Mouse (Mus musculus) stomach, embryonic 14.5 days (tissue): Measurements from ENCODE around the gene Prkca. TPM values are rescaled to one million over a fixed set of nuclear protein-coding genes. Genes with fewer than 3 reads are reported as not detected.

ENCODE experiments used
- ATAC-seq: fragments of 200-750 bp; cut with Nextera tagmentation; 2 replicates; pipeline ENCODE4 v1.8.0; 2017; ENCODE audit warnings: low read depth, moderate TSS enrichment; ENCODE audit not compliant: insufficient number of reproducible peaks, insufficient read depth, low FRiP score
- H3K27ac ChIP-seq: fragments of 300-500 bp; sonication (generic); 2 replicates; pipeline ENCODE4 v1.5.1; 2014; ENCODE audit warnings: mild to moderate bottlenecking, low read length, moderate library complexity, mixed read lengths
- H3K27me3 ChIP-seq: fragments of 300-500 bp; sonication (generic); 2 replicates; pipeline ENCODE4 v1.6.1; 2014; ENCODE audit warnings: low read length, control low read depth, mixed read lengths; ENCODE audit not compliant: control insufficient read depth, insufficient read depth
- H3K36me3 ChIP-seq: fragments of 300-500 bp; sonication (generic); 2 replicates; pipeline ENCODE4 v1.6.1; 2014; ENCODE audit warnings: mild to moderate bottlenecking, control low read depth, low read length, moderate library complexity, mixed read lengths; ENCODE audit not compliant: control insufficient read depth, insufficient read depth
- H3K4me1 ChIP-seq: fragments of 300-500 bp; sonication (generic); 2 replicates; pipeline ENCODE4 v1.6.1; 2014; ENCODE audit warnings: low read length, control low read depth, mixed read lengths; ENCODE audit not compliant: control insufficient read depth, insufficient read depth
- H3K4me2 ChIP-seq: fragments of 300-500 bp; sonication (generic); replicated peaks from 2 replicates; pipeline ENCODE4 v1.6.1; 2014; ENCODE audit warnings: low read depth, low read length, control low read depth
- H3K4me3 ChIP-seq: fragments of 300-500 bp; sonication (generic); 2 replicates; pipeline ENCODE4 v1.5.1; 2014; ENCODE audit warnings: low read depth, low read length, control low read depth
- H3K9ac ChIP-seq: fragments of 300-500 bp; sonication (generic); replicated peaks from 2 replicates; pipeline ENCODE4 v1.6.1; 2014; ENCODE audit warnings: low read depth, mild to moderate bottlenecking, control low read depth, low read length, moderate library complexity, mixed read lengths
- H3K9me3 ChIP-seq: fragments of 300-500 bp; sonication (generic); 2 replicates; pipeline ENCODE4 v1.6.1; 2016; ENCODE audit warnings: low read depth, low read length, control low read depth; ENCODE audit not compliant: control insufficient read depth
- WGBS: fragments of 180-500 bp; shearing (Covaris S2); extraction: QIAGEN DNeasy Blood & Tissue Kit; methylation state at CpG from one replicate; pipeline ENCODE4 v1.1.7; 2014; 5-methylcytosine and 5-hydroxymethylcytosine counted together
- polyA plus RNA-seq: library from polyadenylated mRNA; unstranded; fragments of >200 nt; fragmentation: Nextera tagmentation; extraction: Ambion mirVana; gene quantifications from 2 replicates; pipeline ENCODE4 v1.2.1, GENCODE M21; 2014

The Prkca gene
- polyA plus RNA-seq, 1 experiment from 2014 or later, result 8.6 TPM

DNA sequence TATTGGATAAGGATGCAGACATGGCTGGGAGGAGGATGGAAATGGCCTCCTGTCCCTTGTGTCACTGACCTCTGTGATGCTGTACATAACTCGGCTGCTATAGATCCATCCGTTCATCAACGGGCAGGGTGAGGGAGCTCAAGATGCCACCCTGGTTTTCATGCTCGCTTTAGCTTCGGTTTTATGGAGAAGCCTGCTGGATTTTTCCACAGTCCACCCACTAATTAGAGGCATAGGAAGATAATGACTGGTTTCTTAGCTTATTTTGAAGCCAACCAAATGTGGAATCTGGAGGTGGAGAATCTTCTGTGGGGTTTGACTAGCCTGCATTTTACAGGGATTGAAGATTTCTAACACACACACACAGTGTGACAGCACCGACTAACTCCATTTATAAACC lies 286.6 kb downstream of the Prkca start:
- no peaks in the 10 kb centered on the region for H3K36me3 ChIP-seq
- H3K27me3 ChIP-seq, result no peaks in the 10 kb centered on the region
- no peaks in the 10 kb centered on the region for H3K9me3 ChIP-seq
- 88% methylated on average over 6 of the region's 6 CpGs for WGBS
- no peak overlapping the region for H3K4me3 ChIP-seq
- no peak overlapping the region for H3K27ac ChIP-seq
- H3K9ac ChIP-seq, result no peak overlapping the region
- no peaks in the 10 kb centered on the region for H3K4me1 ChIP-seq
- ATAC-seq, result no peak
- H3K4me2 ChIP-seq, result no peak overlapping the region

DNA sequence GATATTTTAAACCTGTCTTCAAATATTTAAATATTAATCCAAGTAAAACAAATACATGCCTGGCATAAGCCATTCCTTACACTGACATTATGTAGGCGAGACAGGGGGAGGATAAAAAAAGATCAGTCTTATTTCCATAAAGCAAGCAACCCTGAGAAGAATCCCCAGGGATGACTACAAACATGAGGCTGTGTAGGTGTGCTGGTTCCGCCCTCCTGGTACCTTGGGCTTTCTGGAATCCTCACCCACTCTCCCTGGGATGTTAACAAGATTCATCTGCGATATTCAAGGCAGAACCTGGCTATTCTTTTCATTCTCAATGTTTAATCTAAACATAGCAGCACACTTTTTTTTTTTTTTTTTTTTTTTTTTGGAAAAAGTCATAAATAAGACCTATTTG lies 289.1 kb downstream of the Prkca start:
- Histone ChIP-seq H3K27me3 (no peaks in the 10 kb centered on the region), H3K9ac (no peak overlapping the region), H3K9me3 (no peaks in the 10 kb centered on the region), H3K27ac (no peak overlapping the region), H3K4me3 (no peak overlapping the region), H3K4me2 (no peak overlapping the region), H3K36me3 (no peaks in the 10 kb centered on the region), H3K4me1 (no peaks in the 10 kb centered on the region)
- 82% methylated on average over 3 of the region's 3 CpGs for WGBS
- no peak for ATAC-seq

DNA sequence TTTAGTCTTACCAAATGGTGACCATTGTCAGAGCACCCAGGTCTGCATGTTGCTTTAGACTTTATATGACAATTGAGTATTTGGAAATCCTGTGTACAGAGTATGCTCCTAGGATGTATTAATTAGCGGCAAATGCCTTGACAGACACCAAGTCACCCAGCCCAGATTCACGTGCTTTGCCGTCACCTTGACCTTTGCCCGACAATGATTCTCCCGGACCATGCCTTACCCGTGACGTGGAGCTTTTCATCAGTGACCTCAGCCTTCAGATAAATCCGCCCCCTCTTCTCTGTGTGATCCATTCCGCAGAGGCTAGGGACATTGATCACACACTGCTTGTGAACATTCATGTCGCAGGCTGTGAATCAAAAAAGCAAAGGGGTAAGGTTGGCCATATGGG lies 290.0 kb downstream of the Prkca start:
- H3K27ac ChIP-seq, result no peak overlapping the region
- H3K4me3 ChIP-seq, result no peak overlapping the region
- no peaks in the 10 kb centered on the region for H3K27me3 ChIP-seq
- no peak overlapping the region for H3K9ac ChIP-seq
- 82% methylated on average over 10 of the region's 10 CpGs for WGBS
- H3K4me2 ChIP-seq, result no peak overlapping the region
- no peaks in the 10 kb centered on the region for H3K4me1 ChIP-seq
- no peaks in the 10 kb centered on the region for H3K9me3 ChIP-seq
- no peaks in the 10 kb centered on the region for H3K36me3 ChIP-seq
- ATAC-seq, result no peak

DNA sequence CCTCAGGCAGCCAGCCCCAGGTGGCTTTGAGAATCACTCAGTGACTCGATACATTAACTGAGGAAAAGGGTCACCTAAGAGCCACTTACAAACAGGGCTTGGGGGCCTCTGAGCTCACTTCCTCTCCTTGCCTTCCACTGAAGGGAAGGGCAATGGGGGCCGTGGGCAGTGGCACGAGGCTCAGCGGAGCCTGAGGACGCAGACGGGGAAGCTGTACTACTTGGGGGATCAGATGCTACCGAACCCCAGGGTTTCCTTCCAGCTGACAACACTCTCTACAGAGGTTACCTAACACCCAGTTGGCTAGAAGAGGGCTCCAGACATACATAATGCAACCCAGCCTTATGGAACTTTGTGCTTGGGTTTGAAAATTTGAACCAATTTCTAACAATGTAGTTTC lies 302.1 kb downstream of the Prkca start:
- H3K27ac ChIP-seq, result no peak overlapping the region
- H3K4me1 ChIP-seq, result no peaks in the 10 kb centered on the region
- 81% methylated on average over 7 of the region's 7 CpGs for whole genome bisulfite sequencing
- H3K27me3 ChIP-seq, result no peaks in the 10 kb centered on the region
- no peak overlapping the region for H3K4me2 ChIP-seq
- H3K4me3 ChIP-seq, result no peak overlapping the region
- no peaks in the 10 kb centered on the region; the same call in 1 of the 2 replicates for H3K36me3 ChIP-seq
- no peaks in the 10 kb centered on the region for H3K9me3 ChIP-seq
- ATAC-seq, result no peak
- H3K9ac ChIP-seq, result no peak overlapping the region

DNA sequence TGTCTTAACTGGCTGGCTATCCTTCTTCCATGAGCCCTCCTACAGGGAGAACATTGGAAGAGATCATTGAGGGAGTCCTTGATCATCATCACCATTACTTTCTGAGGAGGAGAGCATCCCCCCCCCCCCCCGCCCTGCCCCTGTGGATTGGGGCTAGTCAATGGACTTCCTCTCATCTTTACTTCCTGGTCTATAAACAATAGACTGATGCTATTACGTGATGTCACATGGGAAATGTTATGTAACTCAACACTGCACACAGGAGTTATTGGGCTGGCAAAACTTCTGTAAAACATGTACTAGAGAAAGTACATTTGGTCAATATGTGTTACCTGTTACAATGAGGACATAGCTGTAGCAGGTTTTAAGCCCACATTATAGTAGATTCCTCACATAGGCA lies 302.9 kb downstream of the Prkca start:
- 77% methylated on average over 2 of the region's 2 CpGs for WGBS
- H3K27ac ChIP-seq, result no peak overlapping the region
- H3K36me3 ChIP-seq, result no peaks in the 10 kb centered on the region; the same call in 1 of the 2 replicates
- no peaks in the 10 kb centered on the region for H3K4me1 ChIP-seq
- no peak overlapping the region for H3K4me3 ChIP-seq
- no peaks in the 10 kb centered on the region for H3K9me3 ChIP-seq
- no peaks in the 10 kb centered on the region for H3K27me3 ChIP-seq
- no peak for ATAC-seq
- H3K4me2 ChIP-seq, result no peak overlapping the region
- H3K9ac ChIP-seq, result no peak overlapping the region

DNA sequence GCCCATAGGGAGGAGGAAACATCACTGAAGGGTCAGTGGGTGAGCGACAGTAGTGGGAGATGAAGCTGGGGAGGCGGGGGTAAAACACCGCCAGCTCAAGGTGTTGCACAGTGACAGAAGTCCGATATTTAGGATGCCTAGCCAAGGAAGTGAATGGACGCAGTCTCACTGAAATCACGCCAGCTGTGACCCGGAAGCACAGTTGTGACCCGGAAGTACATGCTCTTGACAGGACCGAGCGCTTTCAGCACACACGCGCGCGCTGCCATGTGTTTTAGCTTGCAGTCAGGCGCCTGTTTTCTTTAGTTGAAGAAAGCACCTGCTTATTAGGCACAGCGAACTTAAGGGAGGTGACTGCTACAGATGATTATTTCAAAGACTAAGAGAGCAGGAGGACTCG lies 304.0 kb downstream of the Prkca start:
- WGBS, result 91% methylated on average over 17 of the region's 17 CpGs

DNA sequence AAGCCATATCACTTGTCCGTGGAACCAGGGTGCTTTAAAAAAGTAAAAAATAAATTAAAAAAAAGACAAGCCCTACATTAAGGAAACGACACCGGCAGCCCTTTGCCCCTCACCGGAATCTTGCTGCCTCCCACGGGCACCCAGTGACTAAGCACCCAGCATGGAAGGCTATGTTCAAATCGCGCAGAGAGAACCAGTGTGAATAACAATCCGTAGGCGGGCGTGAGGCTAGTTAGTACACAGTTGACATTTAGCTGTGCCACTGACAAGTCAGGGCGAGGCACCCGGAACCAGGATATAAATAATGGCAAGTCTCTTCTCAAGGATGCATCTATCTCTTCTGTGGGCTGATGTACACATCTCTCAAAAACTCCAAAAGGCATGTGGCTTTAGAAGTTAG lies 304.7 kb downstream of the Prkca start:
- H3K9me3 ChIP-seq, result no peaks in the 10 kb centered on the region
- H3K4me3 ChIP-seq, result no peak overlapping the region
- H3K27ac ChIP-seq, result no peak overlapping the region
- no peaks in the 10 kb centered on the region for H3K27me3 ChIP-seq
- H3K4me1 ChIP-seq, result no peaks in the 10 kb centered on the region
- 74% methylated on average over 12 of the region's 12 CpGs for WGBS
- no peaks in the 10 kb centered on the region for H3K36me3 ChIP-seq
- H3K4me2 ChIP-seq, result no peak overlapping the region
- no peak overlapping the region for H3K9ac ChIP-seq
- ATAC-seq, result no peak

More for the DNA sequence above, 304.0 kb downstream of the Prkca start:
- no peak for ATAC-seq
- H3K27ac ChIP-seq, result no peak overlapping the region
- no peaks in the 10 kb centered on the region for H3K4me1 ChIP-seq
- no peaks in the 10 kb centered on the region for H3K9me3 ChIP-seq
- no peak overlapping the region for H3K4me3 ChIP-seq
- no peak overlapping the region for H3K4me2 ChIP-seq
- no peak overlapping the region for H3K9ac ChIP-seq
- no peaks in the 10 kb centered on the region for H3K27me3 ChIP-seq
- no peaks in the 10 kb centered on the region for H3K36me3 ChIP-seq

DNA sequence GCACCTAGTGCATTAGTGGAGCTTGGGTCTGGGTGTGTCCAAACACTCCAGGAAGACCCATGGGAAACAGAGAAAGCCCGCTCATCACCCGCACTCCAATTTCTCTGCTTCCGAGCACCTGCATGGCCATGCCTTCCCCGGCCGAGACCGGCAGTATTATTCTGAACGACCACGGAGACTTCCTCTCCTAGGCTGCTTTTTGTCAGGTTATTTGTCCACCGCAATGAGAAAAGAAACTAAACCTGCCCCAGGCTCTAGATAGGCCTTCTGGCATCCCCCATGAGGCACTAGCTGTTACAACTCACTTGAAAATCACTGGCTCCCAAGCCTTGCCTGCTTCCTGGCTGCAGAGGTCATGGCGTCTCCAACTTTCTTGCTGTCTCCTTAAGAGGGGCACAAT lies 307.4 kb downstream of the Prkca start:
- Histone ChIP-seq H3K9me3 (no peaks in the 10 kb centered on the region), H3K9ac (no peak overlapping the region), H3K4me2 (no peak overlapping the region), H3K4me1 (no peaks in the 10 kb centered on the region), H3K36me3 (no peaks in the 10 kb centered on the region), H3K27me3 (no peaks in the 10 kb centered on the region), H3K4me3 (no peak overlapping the region), H3K27ac (no peak overlapping the region)
- 88% methylated on average over 10 of the region's 10 CpGs for WGBS
- ATAC-seq, result no peak

DNA sequence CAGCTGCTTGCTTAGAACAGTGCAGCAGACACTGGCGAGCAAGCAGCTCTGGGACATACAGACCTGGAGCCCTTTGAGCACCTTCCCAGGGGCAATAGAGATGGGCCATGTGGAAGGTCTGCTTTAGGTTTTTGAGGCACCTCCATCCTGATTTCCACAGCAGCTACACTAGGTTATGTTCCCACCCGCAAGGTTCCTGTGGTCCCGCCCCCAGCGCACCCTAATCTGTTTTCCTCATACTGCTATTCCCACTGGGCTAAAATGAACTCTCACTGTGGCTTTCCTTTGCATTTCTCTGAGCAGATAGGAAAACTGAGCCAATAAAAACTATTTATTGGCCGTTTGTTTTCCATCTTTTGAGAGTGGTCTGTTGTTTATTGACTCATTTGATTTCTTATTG lies 308.0 kb downstream of the Prkca start:
- H3K4me1 ChIP-seq, result no peaks in the 10 kb centered on the region
- no peak overlapping the region for H3K27ac ChIP-seq
- no peaks in the 10 kb centered on the region for H3K27me3 ChIP-seq
- no peak overlapping the region for H3K9ac ChIP-seq
- no peaks in the 10 kb centered on the region for H3K9me3 ChIP-seq
- WGBS, result 87% methylated on average over 5 of the region's 5 CpGs
- no peak overlapping the region for H3K4me2 ChIP-seq
- no peaks in the 10 kb centered on the region for H3K36me3 ChIP-seq
- no peak overlapping the region for H3K4me3 ChIP-seq
- no peak for ATAC-seq
